Mouse (Mus musculus) heart, postnatal 0 days (tissue): ENCODE results near the gene 4933428G20Rik. TPM values are rescaled to one million over a fixed set of nuclear protein-coding genes. Genes with fewer than 3 reads are reported as not detected.

ENCODE experiments used
- ATAC-seq: fragments of 200-750 bp; cut with Nextera tagmentation; 2 replicates; pipeline ENCODE4 v1.8.0; 2017; ENCODE audit warnings: low read depth, moderate number of reproducible peaks, moderate library complexity; ENCODE audit not compliant: insufficient read depth
- DNase-seq: peaks from one replicate; pipeline ENCODE4 v3.0.0-alpha.2; 2016; ENCODE audit warnings: low spot score
- H3K27ac ChIP-seq: fragments of 300-500 bp; sonication (generic); 2 replicates; pipeline ENCODE4 v1.5.1; 2014; ENCODE audit warnings: low read depth, mild to moderate bottlenecking
- H3K27me3 ChIP-seq: fragments of 300-500 bp; sonication (generic); 2 replicates; pipeline ENCODE4 v1.6.1; 2014; ENCODE audit warnings: low read length, mixed read lengths; ENCODE audit not compliant: control insufficient read depth, insufficient read depth
- H3K36me3 ChIP-seq: fragments of 300-500 bp; sonication (generic); replicated peaks from 2 replicates; pipeline ENCODE4 v1.6.1; 2014; ENCODE audit warnings: low read length, mixed read lengths; ENCODE audit not compliant: control insufficient read depth, insufficient read depth
- H3K4me1 ChIP-seq: fragments of 300-500 bp; sonication (generic); 2 replicates; pipeline ENCODE4 v1.6.1; 2014; ENCODE audit warnings: antibody characterized with exemption; ENCODE audit not compliant: control insufficient read depth, insufficient read depth
- H3K4me2 ChIP-seq: fragments of 300-500 bp; sonication (generic); 2 replicates; pipeline ENCODE4 v1.6.1; 2014; ENCODE audit warnings: low read depth, mild to moderate bottlenecking, low read length, moderate library complexity
- H3K4me3 ChIP-seq: fragments of 300-500 bp; sonication (generic); 2 replicates; pipeline ENCODE4 v1.5.1; 2014; ENCODE audit warnings: low read depth, low read length
- H3K9ac ChIP-seq: fragments of 300-500 bp; sonication (generic); replicated peaks from 2 replicates; pipeline ENCODE4 v1.6.1; 2014; ENCODE audit warnings: low read depth, low read length, mixed read lengths
- H3K9me3 ChIP-seq: fragments of 300-500 bp; sonication (generic); replicated peaks from 2 replicates; pipeline ENCODE4 v1.6.1; 2016; ENCODE audit warnings: low read length; ENCODE audit not compliant: control insufficient read depth
- CTCF ChIP-seq: IDR thresholded peaks from 2 replicates; pipeline ENCODE4 v1.5.1; 2016; ENCODE audit warnings: antibody characterized with exemption, control low read depth, low read depth
- EP300 ChIP-seq: IDR thresholded peaks from 2 replicates; pipeline ENCODE4 v1.6.1; 2016; ENCODE audit warnings: antibody characterized with exemption, low read depth
- WGBS: fragments of 180-500 bp; shearing (Covaris S2); extraction: QIAGEN DNeasy Blood & Tissue Kit; methylation state at CpG from one replicate; pipeline ENCODE4 v1.1.7; 2014; 5-methylcytosine and 5-hydroxymethylcytosine counted together
- polyA plus RNA-seq: library from polyadenylated mRNA; unstranded; fragments of >200 nt; fragmentation: Nextera tagmentation; extraction: Ambion mirVana; gene quantifications from 2 replicates; pipeline ENCODE4 v1.2.1, GENCODE M21; 2015
- total RNA-seq: library from RNA; depleted of rRNA; stranded (reverse); fragments of >200 nt; gene quantifications from 2 replicates; pipeline ENCODE4 v1.2.3, GENCODE M21; 2014; ENCODE audit warnings: low replicate concordance

The 4933428G20Rik gene
- total and polyA plus RNA-seq, 2 experiments from 2014 or later = 0.45 TPM; not detected in 1

- no peak for TF ChIP-seq EP300
- TF ChIP-seq CTCF = no peak
- Histone ChIP-seq H3K9ac (no peak overlapping the region), H3K4me2 (no peak overlapping the region), H3K4me3 (no peak overlapping the region), H3K4me1 (peaks cover 7% of the 10 kb centered on the region; the same call in 1 of the 2 replicates), H3K9me3 (no peaks in the 10 kb centered on the region), H3K36me3 (no peaks in the 10 kb centered on the region), H3K27me3 (peaks cover 91% of the 10 kb centered on the region), H3K27ac (no peak overlapping the region)
- WGBS = 68% methylated on average over 5 of the region's 5 CpGs
- ATAC-seq = no peak
- no peak for DNase-seq
Observed at GRCm38 (mm10) chr11:97539622-97540021, 39.5 kb upstream of the 4933428G20Rik start.

GRCm38 (mm10) chr11:97537580-97538089, 37.5 kb upstream of the 4933428G20Rik start:
- H3K4me2 ChIP-seq = peak overlapping the region; percentile 59; the same call in 1 of the 2 replicates
- 31% methylated on average over 12 of the region's 12 CpGs for WGBS
- no peaks in the 10 kb centered on the region for H3K9me3 ChIP-seq
- no peak overlapping the region for H3K9ac ChIP-seq
- DNase-seq = no peak
- H3K27me3 ChIP-seq = peaks cover 91% of the 10 kb centered on the region
- no peak for ATAC-seq
- H3K27ac ChIP-seq = no peak overlapping the region
- no peaks in the 10 kb centered on the region for H3K36me3 ChIP-seq
- no peak for TF ChIP-seq EP300
- no peak for TF ChIP-seq CTCF
- no peak overlapping the region for H3K4me3 ChIP-seq
- peaks cover 7% of the 10 kb centered on the region; the same call in 1 of the 2 replicates for H3K4me1 ChIP-seq

- Histone ChIP-seq H3K27me3 (peaks cover 91% of the 10 kb centered on the region), H3K4me1 (peaks cover 7% of the 10 kb centered on the region; the same call in 1 of the 2 replicates), H3K4me3 (peak overlapping the region; percentile 41), H3K27ac (no peak overlapping the region), H3K36me3 (no peaks in the 10 kb centered on the region), H3K9me3 (no peaks in the 10 kb centered on the region), H3K4me2 (peak overlapping the region; percentile 59), H3K9ac (no peak overlapping the region)
- 1% methylated on average over 35 of the region's 36 CpGs for WGBS
- no peak for TF ChIP-seq EP300
- TF ChIP-seq CTCF = peak; percentile 16; the same call in 1 of the 2 replicates
- DNase-seq (no peak), ATAC-seq (0 out of 2 replicates have a peak, but pooled peaks have one; percentile 6)
Observed at GRCm38 (mm10) chr11:97536835-97537579, 36.9 kb upstream of the 4933428G20Rik start.

- DNase-seq (no peak), ATAC-seq (no peak)
- peaks cover 87% of the 10 kb centered on the region for H3K27me3 ChIP-seq
- H3K4me1 ChIP-seq = peaks cover 7% of the 10 kb centered on the region; the same call in 1 of the 2 replicates
- no peaks in the 10 kb centered on the region for H3K9me3 ChIP-seq
- WGBS = 11% methylated on average over 35 of the region's 35 CpGs
- no peaks in the 10 kb centered on the region for H3K36me3 ChIP-seq
- no peak overlapping the region for H3K27ac ChIP-seq
- H3K4me2 ChIP-seq = no peak overlapping the region
- no peak for TF ChIP-seq EP300
- TF ChIP-seq CTCF = no peak
- H3K4me3 ChIP-seq = peak overlapping the region; percentile 41
- no peak overlapping the region for H3K9ac ChIP-seq
Observed at GRCm38 (mm10) chr11:97536083-97536747, 36.1 kb upstream of the 4933428G20Rik start.

- peaks cover 85% of the 10 kb centered on the region for H3K27me3 ChIP-seq
- H3K4me3 ChIP-seq = no peak overlapping the region
- DNase-seq = no peak
- H3K4me1 ChIP-seq = peaks cover 7% of the 10 kb centered on the region; the same call in 1 of the 2 replicates
- H3K4me2 ChIP-seq = no peak overlapping the region
- no peak overlapping the region for H3K9ac ChIP-seq
- no peak overlapping the region for H3K27ac ChIP-seq
- H3K36me3 ChIP-seq = no peaks in the 10 kb centered on the region
- ATAC-seq = no peak
- TF ChIP-seq CTCF = no peak
- no peak for TF ChIP-seq EP300
- no peaks in the 10 kb centered on the region for H3K9me3 ChIP-seq
- WGBS = 39% methylated on average over 5 of the region's 5 CpGs
Observed at GRCm38 (mm10) chr11:97535660-97536059, 35.5 kb upstream of the 4933428G20Rik start.
